Mouse (Mus musculus) embryo, embryonic 10.5 days (tissue): ENCODE results near the gene Trappc10.
A peak's percentile ranks its signal among the peaks of the same experiment; 100 is the strongest.
"Not testable (repeated sequence)": the region's sequence is repeated elsewhere in the genome, so short reads cannot be mapped to it uniquely, and the experiment has no call there.

Experiments used
- DNase-seq: peaks from one replicate; pipeline ENCODE4 v3.0.0-alpha.2; 2015; ENCODE audit warnings: low spot score

Gene Trappc10

DNA sequence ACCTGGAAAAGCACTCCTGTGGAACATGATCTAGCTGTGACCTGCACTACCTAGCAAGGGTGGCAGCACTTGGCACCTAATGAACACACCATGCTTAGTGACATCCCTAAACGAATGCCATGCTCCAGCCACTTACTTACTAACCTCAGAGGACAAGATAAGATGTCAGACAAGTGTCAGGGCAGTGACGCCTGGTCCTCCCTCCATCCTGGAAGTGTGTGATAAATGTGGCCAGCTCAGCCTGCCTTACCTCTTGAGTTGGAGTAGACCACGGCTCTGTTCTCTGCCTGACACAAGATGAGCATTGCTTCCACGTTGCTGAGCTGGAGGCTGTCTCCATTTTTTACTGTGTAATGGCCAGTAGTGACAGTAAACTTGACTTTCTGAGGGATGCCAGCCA lies 43.3 kb downstream of the Trappc10 start:
- no peak for DNase-seq

DNA sequence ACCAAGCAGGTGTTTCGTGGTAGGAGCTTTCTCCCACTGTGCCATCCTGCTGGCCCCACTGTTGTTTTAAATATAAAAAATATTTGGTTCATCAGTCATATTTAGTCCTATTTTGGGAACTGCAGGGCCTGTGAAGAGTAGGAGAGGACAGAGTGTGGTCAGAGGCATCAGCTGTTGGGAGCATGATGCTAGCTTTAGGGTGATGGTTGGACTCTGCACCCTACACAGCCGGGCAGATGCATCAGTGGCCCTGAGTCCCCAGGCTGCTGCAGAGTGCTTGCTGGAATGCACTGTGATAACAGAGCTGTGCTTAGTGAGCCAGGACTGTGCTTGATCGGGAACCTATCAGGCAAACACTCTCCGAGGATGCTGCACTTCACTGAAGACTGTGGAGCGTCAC lies 51.5 kb downstream of the Trappc10 start:
- DNase-seq = no peak

GRCm38 (mm10) chr10:78186076-78186475 lies 58.4 kb downstream of the Trappc10 start:
- DNase-seq = not testable (repeated sequence)

DNA sequence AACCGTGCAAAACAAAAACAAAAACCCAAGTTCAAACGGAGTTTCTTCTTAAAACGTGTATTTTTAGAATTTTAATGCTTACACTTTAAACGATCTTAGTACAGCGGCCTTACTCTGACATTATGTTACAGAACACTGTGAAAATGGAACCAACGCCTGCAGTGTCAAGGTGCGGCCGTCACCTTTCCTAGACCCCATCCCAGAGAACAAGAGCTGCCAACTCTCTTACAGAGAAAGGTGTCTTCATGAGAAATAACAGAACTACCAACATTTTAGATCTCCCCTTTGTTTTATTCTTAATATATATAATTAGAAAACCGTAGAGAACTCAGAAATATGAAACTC lies 59.1 kb downstream of the Trappc10 start:
- DNase-seq = no peak

DNA sequence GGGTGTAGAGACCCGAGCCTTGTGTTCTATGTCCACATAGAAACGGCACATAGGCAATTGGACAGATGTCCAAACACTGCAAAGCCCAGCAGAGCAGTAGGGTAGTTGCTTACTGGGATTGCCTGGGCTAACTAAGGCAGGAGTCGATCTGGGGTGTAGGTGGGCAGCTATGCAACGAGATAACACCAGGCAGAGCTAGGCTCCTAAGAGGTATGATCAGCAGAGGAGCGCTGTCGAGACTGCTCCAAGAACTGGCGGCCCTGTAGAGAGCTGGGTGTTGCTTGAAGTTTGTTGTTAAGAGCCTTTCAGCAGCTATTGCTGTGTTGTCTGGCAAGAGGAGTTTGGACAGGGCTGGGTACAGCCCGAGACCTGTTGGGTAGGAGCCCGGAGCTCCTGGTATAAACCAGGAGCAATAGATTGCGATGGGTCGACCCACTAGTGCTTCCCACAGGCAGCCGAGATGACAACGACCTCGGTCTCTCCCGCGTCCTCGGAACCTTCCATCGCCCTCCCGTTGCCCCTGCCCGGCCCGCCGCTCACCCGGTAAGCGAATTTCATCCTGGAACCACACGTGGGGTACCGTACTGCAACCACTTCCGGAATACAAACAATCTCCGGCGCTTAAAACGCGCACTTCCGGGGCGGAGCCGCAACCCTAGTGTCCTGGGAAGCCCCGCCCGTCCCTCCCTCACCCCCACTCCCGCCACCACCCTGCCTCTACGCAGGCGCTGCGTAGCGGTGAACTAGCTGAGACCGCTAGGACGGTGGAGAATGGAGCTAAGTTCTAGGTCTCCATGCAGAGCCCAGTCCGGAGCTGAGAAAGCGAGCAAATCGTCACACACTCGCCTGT lies 59.7 kb downstream of the Trappc10 start, which contains the start of gene Pwp2:
Pwp2 (minus strand) TSS at position 619 of the 850 bp plus-strand sequence.
- peak; percentile 98 for DNase-seq

DNA sequence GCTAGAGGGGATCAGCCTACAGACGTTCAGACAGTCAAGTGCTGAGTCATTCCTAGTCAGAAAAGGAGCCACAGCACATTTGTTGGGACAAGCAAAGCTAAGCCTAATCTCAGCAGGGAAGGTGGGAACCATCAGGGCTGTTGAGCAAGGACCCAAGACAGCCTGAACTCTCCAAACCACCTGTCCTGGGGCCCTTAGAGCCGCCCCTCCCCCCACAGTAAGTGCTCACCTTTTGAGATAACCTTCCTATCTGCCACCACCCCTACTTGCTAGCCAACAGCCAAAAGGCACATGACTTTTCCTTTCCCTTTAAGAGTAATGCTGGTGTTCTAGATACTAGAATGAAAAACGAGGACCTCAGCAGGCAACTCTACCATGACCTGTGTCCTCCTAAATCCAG lies 60.9 kb downstream of the Trappc10 start:
- DNase-seq = no peak

GRCm38 (mm10) chr10:78182321-78182720 lies 62.1 kb downstream of the Trappc10 start:
- DNase-seq = no peak

DNA sequence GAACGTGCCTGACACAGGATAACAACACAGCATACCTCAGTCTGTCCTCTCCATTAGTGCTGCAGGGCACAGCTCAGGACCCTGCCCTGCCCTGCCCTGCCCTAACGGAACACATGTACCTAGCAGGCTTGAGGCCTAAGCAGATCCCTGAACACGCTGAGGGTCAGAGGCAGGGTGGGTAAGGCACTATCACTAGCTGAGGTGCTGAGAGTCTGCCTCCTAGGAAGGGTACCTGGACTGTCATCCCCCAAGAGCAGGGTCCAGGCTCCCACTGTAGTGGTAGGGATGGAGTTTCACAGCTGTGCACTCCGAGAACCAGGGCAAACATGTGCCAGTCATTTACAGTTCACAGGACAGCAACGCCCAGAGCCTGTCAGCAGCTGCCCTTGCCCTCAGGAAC lies 70.0 kb downstream of the Trappc10 start:
- no peak for DNase-seq

GRCm38 (mm10) chr10:78171581-78171980 lies 72.9 kb downstream of the Trappc10 start:
- DNase-seq = no peak

DNA sequence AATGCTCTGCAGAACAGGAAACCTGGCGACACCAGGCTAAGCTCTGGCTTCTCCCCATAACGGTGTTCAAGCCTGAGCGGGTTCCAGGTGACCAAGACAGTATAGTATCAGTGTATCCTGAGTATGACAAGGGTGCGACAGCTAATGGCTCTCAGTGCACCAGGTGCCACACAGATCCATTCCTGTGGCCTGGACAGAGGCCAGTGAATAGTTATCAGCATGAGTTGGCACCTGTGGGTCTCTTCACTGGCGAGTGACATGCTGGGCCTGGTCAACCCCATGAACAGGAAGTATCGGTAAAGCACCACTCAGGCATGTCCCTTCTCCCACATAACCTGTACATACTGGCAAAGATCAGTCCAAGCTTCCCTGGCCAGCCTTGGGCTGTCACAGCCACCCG lies 73.4 kb downstream of the Trappc10 start:
- DNase-seq = no peak

GRCm38 (mm10) chr10:78170445-78170844 lies 74.0 kb downstream of the Trappc10 start:
- DNase-seq = no peak

GRCm38 (mm10) chr10:78169281-78170042 lies 75.0 kb downstream of the Trappc10 start, which contains the start of gene D10Jhu81e:
Gene D10Jhu81e, minus strand, starts transcription at chr10:78169782.
- DNase-seq = peak; percentile 98

- no peak for DNase-seq
These were observed 75.6 kb downstream of the Trappc10 start for GRCm38 (mm10) chr10:78168792-78169191.

DNA sequence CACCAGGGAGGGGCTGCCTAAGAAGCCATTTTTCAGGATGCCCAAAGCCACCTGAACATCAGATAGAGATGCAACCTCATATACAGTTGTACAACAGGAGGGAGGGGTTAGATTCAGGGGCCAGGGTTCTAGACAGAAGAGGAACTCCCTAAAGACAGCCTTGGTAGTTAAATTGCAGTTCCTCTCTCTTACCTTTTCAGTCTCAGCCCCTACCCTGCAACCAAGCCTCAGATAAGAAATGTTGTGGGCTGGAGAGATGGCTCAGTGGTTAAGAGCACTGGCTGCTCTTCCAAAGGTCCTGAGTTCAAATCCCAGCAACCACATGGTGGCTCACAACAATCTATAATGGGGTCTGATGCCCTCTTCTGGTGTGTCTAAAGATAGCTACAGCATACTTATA lies 76.7 kb downstream of the Trappc10 start:
- DNase-seq = no peak

DNA sequence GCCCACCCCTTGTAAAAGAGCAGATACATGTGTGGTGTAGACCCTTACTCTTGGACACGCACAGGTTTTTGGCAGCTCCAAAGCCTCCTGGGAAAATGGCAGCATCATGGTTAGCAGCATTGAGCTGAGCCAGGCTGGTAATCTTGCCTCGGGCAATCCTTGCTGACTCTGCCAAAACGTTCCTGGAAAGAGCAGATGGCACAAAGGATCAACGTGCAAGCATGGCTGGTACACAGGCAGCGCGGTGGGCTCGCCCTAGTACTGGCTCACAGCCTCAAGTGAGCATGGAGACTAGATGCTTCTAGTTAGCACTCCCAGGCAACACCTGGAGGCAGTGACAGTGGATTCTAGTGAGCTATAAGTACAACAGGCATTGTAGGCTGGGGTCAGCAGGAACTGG lies 77.1 kb downstream of the Trappc10 start:
- DNase-seq = no peak

DNA sequence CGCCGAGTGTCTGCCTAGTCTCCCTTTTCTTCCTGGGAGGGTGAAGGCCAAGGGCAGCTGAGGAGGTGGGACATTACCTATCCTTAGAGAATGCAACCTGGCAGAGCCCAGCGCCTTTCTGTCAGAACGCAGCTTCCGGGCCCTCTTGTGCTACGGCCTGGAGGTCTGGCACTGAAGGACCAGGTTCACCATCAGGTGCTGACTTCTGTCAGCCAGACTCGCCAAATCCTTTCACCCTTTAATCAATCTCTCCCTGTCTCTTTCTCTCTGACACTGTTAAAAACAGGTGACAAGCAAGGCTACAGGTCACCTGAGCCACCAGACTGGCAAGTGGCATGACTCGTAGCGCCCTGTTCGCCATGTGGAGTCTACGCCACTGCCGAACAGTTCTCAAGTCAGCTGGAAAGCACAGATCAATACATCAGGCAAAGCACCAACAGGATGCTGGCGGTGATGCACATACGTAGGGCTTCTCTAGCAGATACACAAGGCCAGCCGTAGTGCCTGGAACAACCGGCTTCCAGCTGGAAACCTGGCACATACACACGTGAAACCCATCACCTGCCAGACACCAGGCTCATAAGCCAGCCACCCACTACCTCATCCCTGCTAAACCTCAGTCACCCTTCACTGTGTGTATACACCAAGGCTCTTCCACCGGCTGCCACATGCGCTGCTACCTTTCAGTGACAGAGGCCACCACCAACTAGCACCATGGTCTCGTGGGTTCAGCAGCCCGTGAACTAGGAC lies 79.0 kb downstream of the Trappc10 start:
- no peak for DNase-seq

- no peak for DNase-seq
These were observed 79.7 kb downstream of the Trappc10 start for GRCm38 (mm10) chr10:78164786-78165185.

DNA sequence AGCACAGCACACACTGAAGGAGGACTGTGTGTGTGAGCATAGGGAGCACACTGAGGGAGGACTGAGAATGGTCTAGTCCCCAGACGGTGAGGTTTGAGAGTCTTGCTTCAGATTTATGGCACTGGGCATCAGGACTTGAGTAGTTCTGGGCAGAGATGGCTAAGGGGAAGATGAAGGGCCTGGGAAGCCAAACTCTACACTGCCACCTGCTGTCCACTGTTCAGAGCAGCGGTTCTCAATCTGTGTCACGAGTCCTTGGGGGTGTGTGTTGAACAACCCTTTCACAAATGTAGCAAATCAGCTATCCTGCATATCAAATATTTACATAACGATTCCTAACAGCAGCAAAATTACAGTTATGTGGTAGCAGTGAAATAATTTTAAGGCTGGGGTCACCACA lies 80.5 kb downstream of the Trappc10 start:
- DNase-seq = peak; percentile 83

GRCm38 (mm10) chr10:78163241-78163640 lies 81.2 kb downstream of the Trappc10 start:
- DNase-seq = no peak

DNA sequence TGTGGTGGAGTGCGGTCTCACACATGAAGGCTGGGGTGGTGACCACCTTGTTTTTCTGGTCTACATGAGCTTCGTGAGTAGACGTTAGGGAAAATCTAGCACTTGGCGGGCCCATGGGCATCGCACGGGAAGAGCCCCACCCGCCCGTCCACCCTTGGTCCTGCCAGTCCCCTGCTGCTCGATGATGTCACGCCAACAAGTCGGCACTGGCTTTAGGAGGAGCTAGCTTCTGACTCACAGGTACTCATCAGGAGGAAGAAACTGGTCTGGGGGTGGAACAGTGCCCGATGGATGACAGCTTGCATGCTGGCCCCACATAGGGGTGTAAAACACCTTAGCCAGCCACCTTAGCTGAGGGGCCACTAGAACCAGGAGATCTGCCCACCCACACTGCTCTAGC lies 81.8 kb downstream of the Trappc10 start:
- DNase-seq = no peak

DNA sequence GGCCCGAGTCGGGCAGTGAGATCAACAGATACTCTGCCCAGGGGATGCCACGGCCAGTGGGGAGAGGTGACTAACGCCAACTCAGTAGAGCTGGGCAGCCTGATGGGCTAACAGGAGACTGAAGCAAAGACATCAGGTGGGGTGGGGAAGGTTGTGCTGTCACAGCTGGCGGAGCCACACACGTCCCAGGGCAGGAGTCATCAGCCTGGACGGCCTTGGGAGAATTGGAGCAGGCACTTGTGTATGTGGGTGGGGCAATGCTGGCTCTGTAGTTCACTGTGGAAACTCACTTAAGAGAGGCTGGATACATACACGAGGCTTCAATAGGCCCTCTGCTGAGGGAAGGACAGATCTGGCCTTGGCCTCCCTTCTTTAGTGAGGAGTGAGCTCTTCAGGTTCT lies 83.3 kb downstream of the Trappc10 start:
- no peak for DNase-seq

GRCm38 (mm10) chr10:78160369-78161095 lies 83.9 kb downstream of the Trappc10 start:
- DNase-seq = no peak
